In genomic region chrX:140936271-140936670, GRCm38 (mm10) we compare ENCODE assay signal across 20 mouse cellular contexts. TPM values are rescaled to one million over a fixed set of nuclear protein-coding genes. Genes with fewer than 3 reads are reported as not detected.
"Had no signal": no experiment of that assay in that cellular context is flagged by ENCODE, and none has a peak within 500 bp of the region (broad histone marks: within the 10 kb centered on the region; RNA-seq: fewer than 3 reads in every experiment).

No protein-coding gene starts in this region.

- H3K27me3 ChIP-seq: stomach, embryonic 15.5 days had no signal

- DNase-seq: lung, adult 18-20 months; lung, embryonic 14.5 days; lung, postnatal 10 days; lung, postnatal 4 days; midbrain, embryonic 14.5 days; right cerebral cortex, postnatal 14 days; thymus, adult 2 months; thymus, postnatal 25 days had no signal

- H3K9me3 ChIP-seq: midbrain, embryonic 10.5 days; midbrain, embryonic 12.5 days; neural tube, embryonic 13.5 days; neural tube, embryonic 15.5 days; stomach, embryonic 15.5 days had no signal

- H3K27ac ChIP-seq: midbrain, embryonic 10.5 days; midbrain, embryonic 12.5 days; neural tube, embryonic 13.5 days; neural tube, embryonic 15.5 days; stomach, embryonic 15.5 days; stomach, postnatal 0 days had no signal

- H3K4me2 ChIP-seq: lung, embryonic 14.5 days; midbrain, embryonic 12.5 days; neural tube, embryonic 13.5 days; neural tube, embryonic 15.5 days; stomach, embryonic 15.5 days had no signal

- H3K9ac ChIP-seq: lung, embryonic 14.5 days; midbrain, embryonic 12.5 days; neural tube, embryonic 13.5 days; neural tube, embryonic 15.5 days; stomach, embryonic 15.5 days had no signal

- H3K4me1 ChIP-seq: midbrain, embryonic 10.5 days; midbrain, embryonic 12.5 days; neural tube, embryonic 13.5 days; neural tube, embryonic 15.5 days; stomach, embryonic 15.5 days had no signal

- H3K4me3 ChIP-seq: midbrain, embryonic 10.5 days; midbrain, embryonic 12.5 days; myocyte; neural tube, embryonic 13.5 days; neural tube, embryonic 15.5 days; stomach, embryonic 15.5 days had no signal

- H3K36me3 ChIP-seq: midbrain, embryonic 10.5 days; midbrain, embryonic 12.5 days; neural tube, embryonic 13.5 days; neural tube, embryonic 15.5 days; stomach, embryonic 15.5 days had no signal

- ATAC-seq: midbrain, embryonic 16.5 days had no signal

RNA-seq across cellular contexts. Expression of gene Vsig1, which starts 28.9 kb away (rescaled TPM):
- total RNA-seq: megakaryocyte, adult 5-6 weeks; megakaryocyte-erythroid progenitor cell, adult 5-6 weeks had no signal
- polyA plus RNA-seq: midbrain, embryonic 10.5 days; midbrain, embryonic 12.5 days; midbrain, embryonic 16.5 days; myocyte; neural tube, embryonic 11.5 days; neural tube, embryonic 13.5 days; neural tube, embryonic 15.5 days; spleen, adult 2 months had no signal
